Mouse (Mus musculus): Measurements from ENCODE around the gene Aplf. TPM values are rescaled to one million over a fixed set of nuclear protein-coding genes. Genes with fewer than 3 reads are reported as not detected.

Aplf gene
- polyA plus RNA-seq, 1 experiment from 2014 or later, result 15.9 TPM

DNA sequence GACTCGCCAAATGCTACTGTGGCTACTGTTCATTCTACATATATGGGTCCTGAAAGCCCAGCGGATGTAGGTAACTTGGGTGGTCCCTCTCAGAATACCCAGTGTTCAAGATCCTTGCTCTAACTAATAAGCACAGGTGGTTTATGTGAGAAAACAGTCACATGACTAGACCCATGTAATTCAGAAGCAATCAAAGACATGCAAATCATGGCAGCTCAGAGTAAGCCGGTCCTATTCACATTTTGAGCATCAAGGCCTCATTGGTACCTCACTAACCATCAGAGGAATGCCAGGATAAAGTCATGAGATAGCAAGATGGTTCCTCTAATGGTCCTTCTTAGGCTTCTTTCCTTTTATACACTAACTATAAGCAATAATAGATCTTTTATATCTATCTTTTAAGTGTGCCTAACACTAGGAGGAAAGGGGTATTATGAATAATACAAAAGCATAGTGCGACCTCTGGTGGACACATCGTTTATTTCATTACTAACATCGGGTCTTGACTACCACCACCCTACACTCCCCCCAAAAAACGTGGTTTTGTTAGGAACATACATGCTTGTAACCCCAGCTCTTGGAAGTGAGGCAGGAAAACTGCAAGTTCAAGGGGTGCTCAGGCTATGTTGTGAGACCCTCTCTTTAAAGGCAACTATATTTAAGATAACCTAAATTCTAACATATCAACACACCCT is 2.0 kb downstream of the Aplf start:
- H3K9ac ChIP-seq (ENCODE audit: low read length), result no peak overlapping the region
- H3K27me3 ChIP-seq (ENCODE audit: control insufficient read depth, insufficient read depth, low read length), result no peaks in the 10 kb centered on the region
- DNase-seq (ENCODE audit: low spot score, missing footprints), result peak; percentile 98
- no peak overlapping the region for H3K4me3 ChIP-seq (ENCODE audit: low read depth, low read length)
- ATAC-seq (ENCODE audit: low FRiP score), result no peak
- WGBS, result 33% methylated on average over 7 of the region's 7 CpGs
- H3K36me3 ChIP-seq (ENCODE audit: control insufficient read depth, insufficient read depth, low read length), result no peaks in the 10 kb centered on the region
- no peaks in the 10 kb centered on the region for H3K9me3 ChIP-seq (ENCODE audit: control insufficient read depth, low read length)
- no peak overlapping the region for H3K4me2 ChIP-seq
- H3K4me1 ChIP-seq (ENCODE audit: control insufficient read depth, insufficient read depth, low read length), result peaks cover 22% of the 10 kb centered on the region
- no peak overlapping the region for H3K27ac ChIP-seq (ENCODE audit: low read depth, low read length)

DNA sequence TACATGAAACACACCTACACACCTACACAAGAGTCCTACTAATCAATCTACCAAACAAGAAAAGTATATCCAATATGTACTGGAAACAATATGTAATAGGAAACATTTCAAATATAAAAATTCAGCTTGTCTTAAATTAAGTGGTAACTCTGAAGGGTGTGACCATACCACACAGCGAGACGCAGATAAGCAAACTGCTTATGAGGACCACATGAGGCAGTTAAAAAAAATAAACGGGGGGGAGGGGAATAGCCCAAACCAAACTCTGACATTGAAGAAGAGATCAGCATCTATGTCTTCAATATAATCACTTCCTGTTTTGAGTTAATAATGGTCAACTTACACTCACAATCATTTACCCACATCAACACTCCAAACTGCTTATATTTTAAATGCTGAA is 3.3 kb downstream of the Aplf start:
- H3K4me2 ChIP-seq, result no peak overlapping the region
- H3K36me3 ChIP-seq (ENCODE audit: control insufficient read depth, insufficient read depth, low read length), result no peaks in the 10 kb centered on the region
- H3K9ac ChIP-seq (ENCODE audit: low read length), result no peak overlapping the region
- H3K9me3 ChIP-seq (ENCODE audit: control insufficient read depth, low read length), result no peaks in the 10 kb centered on the region
- H3K4me1 ChIP-seq (ENCODE audit: control insufficient read depth, insufficient read depth, low read length), result peaks cover 22% of the 10 kb centered on the region
- ATAC-seq (ENCODE audit: low FRiP score) (no peak), DNase-seq (ENCODE audit: low spot score, missing footprints) (no peak)
- H3K4me3 ChIP-seq (ENCODE audit: low read depth, low read length), result no peak overlapping the region
- no peak overlapping the region for H3K27ac ChIP-seq (ENCODE audit: low read depth, low read length)
- WGBS, result 85% methylated on average over 3 of the region's 3 CpGs
- H3K27me3 ChIP-seq (ENCODE audit: control insufficient read depth, insufficient read depth, low read length), result no peaks in the 10 kb centered on the region

DNA sequence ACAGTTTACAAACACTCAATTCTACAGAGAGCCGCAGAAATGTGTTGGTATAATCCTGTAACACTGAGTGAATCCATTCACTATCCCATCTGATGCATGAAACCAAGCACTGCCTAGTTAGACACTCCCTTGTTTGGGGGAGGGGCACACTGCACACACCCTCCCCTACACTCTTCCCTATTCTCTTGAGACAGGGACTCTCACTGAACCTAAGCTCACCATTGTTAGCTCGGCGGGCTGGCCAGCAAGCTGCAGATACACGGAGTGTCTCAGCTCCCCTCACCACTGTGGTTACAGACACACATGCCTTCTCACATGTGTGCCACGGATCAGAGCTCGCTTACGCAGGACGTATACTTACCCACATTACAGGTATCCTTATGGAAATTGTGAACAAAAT is 4.2 kb downstream of the Aplf start:
- no peak overlapping the region for H3K4me2 ChIP-seq
- no peak overlapping the region for H3K4me3 ChIP-seq (ENCODE audit: low read depth, low read length)
- H3K36me3 ChIP-seq (ENCODE audit: control insufficient read depth, insufficient read depth, low read length), result no peaks in the 10 kb centered on the region
- H3K9ac ChIP-seq (ENCODE audit: low read length), result no peak overlapping the region
- peaks cover 22% of the 10 kb centered on the region for H3K4me1 ChIP-seq (ENCODE audit: control insufficient read depth, insufficient read depth, low read length)
- no peak for DNase-seq (ENCODE audit: low spot score, missing footprints)
- H3K27me3 ChIP-seq (ENCODE audit: control insufficient read depth, insufficient read depth, low read length), result no peaks in the 10 kb centered on the region
- ATAC-seq (ENCODE audit: low FRiP score), result no peak
- H3K9me3 ChIP-seq (ENCODE audit: control insufficient read depth, low read length), result no peaks in the 10 kb centered on the region
- 48% methylated on average over 8 of the region's 8 CpGs for WGBS
- H3K27ac ChIP-seq (ENCODE audit: low read depth, low read length), result no peak overlapping the region

- Histone ChIP-seq H3K4me1 (ENCODE audit: control insufficient read depth, insufficient read depth, low read length) (peaks cover 7% of the 10 kb centered on the region), H3K27ac (ENCODE audit: low read depth, low read length) (no peak overlapping the region), H3K9me3 (ENCODE audit: control insufficient read depth, low read length) (no peaks in the 10 kb centered on the region), H3K36me3 (ENCODE audit: control insufficient read depth, insufficient read depth, low read length) (no peaks in the 10 kb centered on the region), H3K27me3 (ENCODE audit: control insufficient read depth, insufficient read depth, low read length) (no peaks in the 10 kb centered on the region), H3K4me2 (no peak overlapping the region), H3K4me3 (ENCODE audit: low read depth, low read length) (no peak overlapping the region), H3K9ac (ENCODE audit: low read length) (no peak overlapping the region)
- ATAC-seq (ENCODE audit: low FRiP score) (no peak), DNase-seq (ENCODE audit: low spot score, missing footprints) (no peak)
- 87% methylated on average over 9 of the region's 9 CpGs for WGBS
Observed at GRCm38 (mm10) chr6:87663445-87663844, 8.5 kb downstream of the Aplf start.

DNA sequence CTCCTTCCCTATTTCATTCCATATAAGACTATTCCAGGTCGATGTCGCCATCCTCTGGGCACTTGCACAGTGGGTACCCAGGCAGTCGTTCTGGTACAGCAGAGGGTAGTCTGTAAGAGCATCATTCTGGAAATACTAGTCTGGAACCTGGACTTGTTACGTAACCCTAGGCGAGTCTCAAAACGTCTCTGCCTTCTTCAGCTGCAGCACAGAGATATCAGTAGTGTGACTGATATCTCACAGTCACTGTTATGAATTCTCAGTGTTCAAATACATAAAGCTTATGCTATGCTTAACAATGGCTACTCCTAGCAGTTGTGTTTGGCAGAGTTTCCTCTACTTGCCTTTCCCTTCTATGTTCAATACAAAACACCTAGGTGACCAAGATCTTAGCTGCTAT is 9.8 kb downstream of the Aplf start:
- DNase-seq (ENCODE audit: low spot score, missing footprints) (no peak), ATAC-seq (ENCODE audit: low FRiP score) (no peak)
- Histone ChIP-seq H3K4me2 (no peak overlapping the region), H3K9me3 (ENCODE audit: control insufficient read depth, low read length) (no peaks in the 10 kb centered on the region), H3K9ac (ENCODE audit: low read length) (no peak overlapping the region), H3K36me3 (ENCODE audit: control insufficient read depth, insufficient read depth, low read length) (no peaks in the 10 kb centered on the region), H3K4me3 (ENCODE audit: low read depth, low read length) (no peak overlapping the region), H3K27ac (ENCODE audit: low read depth, low read length) (no peak overlapping the region), H3K27me3 (ENCODE audit: control insufficient read depth, insufficient read depth, low read length) (no peaks in the 10 kb centered on the region), H3K4me1 (ENCODE audit: control insufficient read depth, insufficient read depth, low read length) (no peaks in the 10 kb centered on the region)
- 74% methylated on average over 6 of the region's 6 CpGs for WGBS

DNA sequence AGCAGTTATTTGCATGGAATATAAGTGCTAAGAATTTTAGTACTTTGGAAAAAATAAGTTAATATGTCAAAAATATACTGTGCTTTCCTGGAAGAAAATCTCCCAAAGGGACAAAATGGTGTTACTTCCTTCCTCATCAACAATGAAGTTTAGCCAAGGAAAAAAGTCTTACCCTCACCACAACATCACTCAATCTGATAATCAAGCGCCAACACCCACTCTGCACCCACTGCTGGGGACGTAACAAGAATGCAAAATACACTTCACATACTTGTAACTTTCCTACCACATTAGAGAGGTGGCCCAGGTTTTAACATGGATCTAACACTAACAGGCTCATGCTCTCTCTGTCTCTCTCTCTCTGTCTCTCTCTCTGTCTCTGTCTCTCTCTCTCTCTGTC is 10.3 kb downstream of the Aplf start:
- Histone ChIP-seq H3K4me1 (ENCODE audit: control insufficient read depth, insufficient read depth, low read length) (no peaks in the 10 kb centered on the region), H3K4me2 (no peak overlapping the region), H3K36me3 (ENCODE audit: control insufficient read depth, insufficient read depth, low read length) (no peaks in the 10 kb centered on the region), H3K9me3 (ENCODE audit: control insufficient read depth, low read length) (no peaks in the 10 kb centered on the region), H3K27me3 (ENCODE audit: control insufficient read depth, insufficient read depth, low read length) (no peaks in the 10 kb centered on the region), H3K9ac (ENCODE audit: low read length) (no peak overlapping the region), H3K4me3 (ENCODE audit: low read depth, low read length) (no peak overlapping the region), H3K27ac (ENCODE audit: low read depth, low read length) (no peak overlapping the region)
- DNase-seq (ENCODE audit: low spot score, missing footprints) (no peak), ATAC-seq (ENCODE audit: low FRiP score) (no peak)
- WGBS, result 92% methylated on average over 2 of the region's 2 CpGs

DNA sequence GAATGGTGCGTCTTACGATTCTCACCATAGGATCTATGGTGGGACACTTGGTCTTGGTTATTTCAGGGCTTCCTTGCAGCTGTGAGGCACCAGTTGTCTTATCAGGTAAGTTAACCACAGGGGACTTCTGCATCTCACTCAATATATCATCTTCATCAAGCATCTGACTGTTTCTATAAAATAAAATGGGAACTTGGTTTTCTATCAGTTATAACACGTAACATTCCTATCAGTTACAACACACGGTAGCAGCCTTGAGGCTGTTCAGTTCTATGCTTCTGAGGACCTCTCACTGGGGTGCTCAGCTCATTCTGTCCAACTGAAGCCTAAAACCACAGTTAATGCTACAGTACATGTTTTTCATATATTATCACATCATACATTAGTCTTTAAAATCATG is 13.2 kb downstream of the Aplf start:
- no peak overlapping the region for H3K27ac ChIP-seq (ENCODE audit: low read depth, low read length)
- ATAC-seq (ENCODE audit: low FRiP score), result no peak
- H3K4me2 ChIP-seq, result no peak overlapping the region
- no peaks in the 10 kb centered on the region for H3K36me3 ChIP-seq (ENCODE audit: control insufficient read depth, insufficient read depth, low read length)
- DNase-seq (ENCODE audit: low spot score, missing footprints), result no peak
- WGBS, result 92% methylated on average over 4 of the region's 4 CpGs
- H3K27me3 ChIP-seq (ENCODE audit: control insufficient read depth, insufficient read depth, low read length), result no peaks in the 10 kb centered on the region
- H3K4me3 ChIP-seq (ENCODE audit: low read depth, low read length), result no peak overlapping the region
- H3K9ac ChIP-seq (ENCODE audit: low read length), result no peak overlapping the region
- H3K4me1 ChIP-seq (ENCODE audit: control insufficient read depth, insufficient read depth, low read length), result no peaks in the 10 kb centered on the region
- H3K9me3 ChIP-seq (ENCODE audit: control insufficient read depth, low read length), result no peaks in the 10 kb centered on the region

GRCm38 (mm10) chr6:87653904-87654638 is 17.9 kb downstream of the Aplf start:
- H3K27ac ChIP-seq (ENCODE audit: low read depth, low read length), result no peak overlapping the region

GRCm38 (mm10) chr6:87653478-87653877 is 18.5 kb downstream of the Aplf start:
- no peak overlapping the region for H3K4me2 ChIP-seq
- no peaks in the 10 kb centered on the region for H3K27me3 ChIP-seq (ENCODE audit: control insufficient read depth, insufficient read depth, low read length)
- H3K36me3 ChIP-seq (ENCODE audit: control insufficient read depth, insufficient read depth, low read length), result no peaks in the 10 kb centered on the region
- no peak overlapping the region for H3K27ac ChIP-seq (ENCODE audit: low read depth, low read length)
- ATAC-seq (ENCODE audit: low FRiP score) (no peak), DNase-seq (ENCODE audit: low spot score, missing footprints) (no peak)
- H3K9ac ChIP-seq (ENCODE audit: low read length), result no peak overlapping the region
- H3K4me1 ChIP-seq (ENCODE audit: control insufficient read depth, insufficient read depth, low read length), result no peaks in the 10 kb centered on the region
- 79% methylated on average over 3 of the region's 3 CpGs for whole genome bisulfite sequencing
- H3K4me3 ChIP-seq (ENCODE audit: low read depth, low read length), result no peak overlapping the region
- H3K9me3 ChIP-seq (ENCODE audit: control insufficient read depth, low read length), result no peaks in the 10 kb centered on the region

More at GRCm38 (mm10) chr6:87653904-87654638, 17.9 kb downstream of the Aplf start:
- H3K9ac ChIP-seq (ENCODE audit: low read length), result no peak overlapping the region
- no peak for ATAC-seq (ENCODE audit: low FRiP score)
- no peak overlapping the region for H3K4me2 ChIP-seq
- H3K9me3 ChIP-seq (ENCODE audit: control insufficient read depth, low read length), result no peaks in the 10 kb centered on the region
- no peak overlapping the region for H3K4me3 ChIP-seq (ENCODE audit: low read depth, low read length)
- DNase-seq (ENCODE audit: low spot score, missing footprints), result no peak
- 78% methylated on average over 8 of the region's 8 CpGs for WGBS
- no peaks in the 10 kb centered on the region for H3K4me1 ChIP-seq (ENCODE audit: control insufficient read depth, insufficient read depth, low read length)
- H3K36me3 ChIP-seq (ENCODE audit: control insufficient read depth, insufficient read depth, low read length), result no peaks in the 10 kb centered on the region
- H3K27me3 ChIP-seq (ENCODE audit: control insufficient read depth, insufficient read depth, low read length), result no peaks in the 10 kb centered on the region

Measured in midbrain, embryonic 11.5 days (tissue).